Mouse (Mus musculus): ENCODE results near the gene Acad10. TPM values are rescaled to one million over a fixed set of nuclear protein-coding genes. Genes with fewer than 3 reads are reported as not detected.
A peak's percentile ranks its signal among the peaks of the same experiment; 100 is the strongest.

Gene Acad10
- total RNA-seq, 2 experiments from 2014 or later, result 3.1 to 3.9 TPM

DNA sequence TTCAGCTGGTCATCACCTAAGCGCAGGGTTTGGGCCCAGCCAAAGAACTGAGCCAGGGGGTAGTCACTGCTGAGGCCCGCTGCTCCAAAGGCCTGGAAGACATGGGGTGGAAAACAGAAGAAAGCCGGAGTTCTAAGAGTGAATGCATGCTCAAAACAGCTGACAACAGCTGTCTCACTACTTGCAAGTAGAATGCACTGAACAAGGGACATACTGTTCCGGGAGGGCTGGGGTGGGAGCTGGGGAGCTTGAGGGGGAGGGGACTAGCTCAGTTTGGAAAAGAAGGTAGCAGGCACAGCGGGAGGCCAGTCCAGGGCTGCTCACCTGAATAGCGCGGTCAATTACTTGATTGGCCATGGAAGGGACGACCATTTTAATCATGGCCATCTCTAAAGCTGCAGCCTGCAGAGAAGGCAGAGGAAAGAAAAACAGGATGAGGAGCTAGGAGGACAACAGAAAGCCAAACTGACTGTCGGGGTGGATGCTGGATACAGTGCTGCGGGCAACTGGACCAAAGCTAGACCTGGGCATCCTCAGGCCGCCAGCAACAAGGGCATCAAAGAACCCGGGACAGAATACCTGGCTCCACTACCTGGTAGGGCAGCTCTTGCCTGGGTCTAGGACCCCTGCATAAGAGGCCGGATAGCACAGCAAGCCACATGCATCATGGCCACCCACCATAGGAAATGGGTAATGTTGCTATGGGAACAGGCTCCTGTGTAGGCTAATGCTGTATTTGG, 61.3 kb downstream of the Acad10 start:
- no peak for DNase-seq (ENCODE audit: extremely low spot score in 1 of 2, low spot score in 1 of 2)

DNA sequence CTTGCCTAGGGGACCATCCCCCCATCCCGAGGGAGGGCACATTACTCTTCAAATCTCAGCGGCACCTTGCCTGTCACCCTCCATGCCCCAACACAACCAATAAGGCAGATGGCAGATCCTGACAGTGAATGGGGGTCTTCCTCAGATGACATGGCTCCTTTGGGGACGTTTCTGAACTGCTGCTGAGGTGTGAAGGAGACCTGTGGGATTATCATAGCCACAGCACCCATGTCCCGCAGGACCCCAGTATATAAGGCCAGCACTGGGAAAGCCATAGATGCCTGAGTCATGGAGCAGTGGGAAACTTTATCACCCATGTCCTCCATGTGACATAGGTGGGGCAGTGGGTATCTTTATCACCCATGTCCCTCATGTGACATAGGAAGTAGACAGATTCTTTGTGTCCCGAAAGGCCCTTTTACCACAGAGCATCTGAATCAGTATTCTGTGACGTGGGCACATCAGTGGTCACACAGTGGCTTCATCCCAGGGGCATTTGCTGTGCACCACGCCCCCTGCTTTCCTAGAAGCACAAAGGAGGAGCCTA, 62.2 kb downstream of the Acad10 start:
- no peak for DNase-seq (ENCODE audit: extremely low spot score in 1 of 2, low spot score in 1 of 2)

DNA sequence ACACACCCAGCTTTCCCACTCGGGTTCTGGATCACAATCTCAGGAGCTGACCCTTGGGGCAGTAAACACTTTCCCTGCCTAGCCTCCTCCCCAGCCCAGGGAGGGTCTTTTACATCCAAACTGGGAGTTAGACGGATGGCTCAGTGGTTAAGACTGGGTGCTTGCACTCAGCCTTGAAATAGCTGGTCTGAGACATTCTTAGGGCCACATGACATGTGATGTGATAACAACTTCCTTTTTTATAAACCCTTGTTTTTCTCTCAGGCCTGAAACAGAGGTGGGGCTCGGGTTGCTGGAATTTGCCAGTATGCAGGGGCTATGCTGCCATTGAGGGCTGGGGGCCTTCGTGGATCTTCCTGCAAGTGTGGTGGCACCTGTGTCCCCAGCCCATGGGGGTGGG, 63.0 kb downstream of the Acad10 start:
- DNase-seq (ENCODE audit: extremely low spot score in 1 of 2, low spot score in 1 of 2), result no peak

DNA sequence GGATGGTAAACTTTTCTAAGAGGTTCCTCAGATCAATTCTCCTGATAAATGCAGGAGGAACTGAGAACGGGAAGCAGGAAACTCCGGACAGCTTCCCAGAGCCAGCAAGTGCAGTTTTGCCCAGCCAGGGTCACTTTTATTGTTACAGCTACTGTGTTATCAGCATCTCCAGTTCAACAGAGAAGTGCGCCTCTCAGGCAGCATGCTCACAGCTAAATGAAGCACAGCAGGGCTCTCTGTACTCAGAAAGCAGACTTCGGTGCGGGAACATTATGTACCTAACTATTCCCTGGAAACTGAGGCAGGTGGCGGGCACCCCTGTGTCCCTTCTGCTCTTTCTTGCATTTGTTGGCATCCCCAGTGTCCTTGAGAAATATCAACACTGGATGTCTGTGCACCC, 64.1 kb downstream of the Acad10 start:
- DNase-seq (ENCODE audit: extremely low spot score in 1 of 2, low spot score in 1 of 2), result no peak

DNA sequence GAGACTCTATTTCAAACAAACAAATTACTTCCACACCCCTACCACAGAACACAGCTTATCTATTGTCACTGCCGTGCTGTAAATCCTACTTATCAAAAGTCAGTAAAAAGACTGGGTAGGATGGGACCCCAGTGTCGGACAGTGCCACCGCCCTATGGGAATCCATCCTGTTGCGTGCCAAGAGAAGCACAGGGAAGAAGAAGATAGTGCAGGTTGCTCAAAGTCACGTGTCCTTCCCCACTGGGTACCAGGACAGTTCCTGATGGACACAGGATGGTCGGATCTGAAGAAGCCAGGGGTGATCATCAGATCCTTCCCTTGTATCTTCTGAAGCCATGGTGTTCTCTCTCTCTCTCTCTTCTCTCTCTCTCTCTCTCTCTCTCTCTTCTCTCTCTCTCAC, 64.6 kb downstream of the Acad10 start:
- no peak for DNase-seq (ENCODE audit: extremely low spot score in 1 of 2, low spot score in 1 of 2)

DNA sequence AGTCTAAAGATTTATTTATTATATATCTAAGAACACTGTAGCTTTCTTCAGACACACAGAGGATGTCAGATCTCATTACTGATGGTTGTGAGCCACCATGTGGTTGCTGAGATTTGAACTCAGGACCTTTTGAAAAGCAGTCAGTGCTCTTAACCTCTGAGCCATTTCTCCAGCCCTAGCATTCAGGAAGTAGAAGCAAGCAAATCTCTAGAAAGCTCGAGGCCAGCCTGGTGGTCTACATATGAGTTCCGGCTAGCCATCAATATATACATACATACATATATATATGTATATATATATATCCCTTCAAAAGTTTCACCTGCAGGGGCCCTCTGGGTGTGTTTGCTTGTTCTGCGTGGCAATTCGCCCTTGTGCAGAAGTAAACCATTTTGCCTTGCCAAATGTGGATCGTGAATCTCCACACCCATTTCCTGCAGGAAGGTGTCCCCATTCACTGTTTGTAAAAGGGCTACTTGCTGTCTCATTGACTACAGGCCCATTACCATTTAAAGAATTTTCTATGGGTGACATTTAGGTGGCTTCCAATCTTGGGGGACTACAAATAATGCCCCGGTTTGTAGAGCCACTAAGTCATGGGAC, 65.5 kb downstream of the Acad10 start:
- no peak for DNase-seq (ENCODE audit: extremely low spot score in 1 of 2, low spot score in 1 of 2)

DNA sequence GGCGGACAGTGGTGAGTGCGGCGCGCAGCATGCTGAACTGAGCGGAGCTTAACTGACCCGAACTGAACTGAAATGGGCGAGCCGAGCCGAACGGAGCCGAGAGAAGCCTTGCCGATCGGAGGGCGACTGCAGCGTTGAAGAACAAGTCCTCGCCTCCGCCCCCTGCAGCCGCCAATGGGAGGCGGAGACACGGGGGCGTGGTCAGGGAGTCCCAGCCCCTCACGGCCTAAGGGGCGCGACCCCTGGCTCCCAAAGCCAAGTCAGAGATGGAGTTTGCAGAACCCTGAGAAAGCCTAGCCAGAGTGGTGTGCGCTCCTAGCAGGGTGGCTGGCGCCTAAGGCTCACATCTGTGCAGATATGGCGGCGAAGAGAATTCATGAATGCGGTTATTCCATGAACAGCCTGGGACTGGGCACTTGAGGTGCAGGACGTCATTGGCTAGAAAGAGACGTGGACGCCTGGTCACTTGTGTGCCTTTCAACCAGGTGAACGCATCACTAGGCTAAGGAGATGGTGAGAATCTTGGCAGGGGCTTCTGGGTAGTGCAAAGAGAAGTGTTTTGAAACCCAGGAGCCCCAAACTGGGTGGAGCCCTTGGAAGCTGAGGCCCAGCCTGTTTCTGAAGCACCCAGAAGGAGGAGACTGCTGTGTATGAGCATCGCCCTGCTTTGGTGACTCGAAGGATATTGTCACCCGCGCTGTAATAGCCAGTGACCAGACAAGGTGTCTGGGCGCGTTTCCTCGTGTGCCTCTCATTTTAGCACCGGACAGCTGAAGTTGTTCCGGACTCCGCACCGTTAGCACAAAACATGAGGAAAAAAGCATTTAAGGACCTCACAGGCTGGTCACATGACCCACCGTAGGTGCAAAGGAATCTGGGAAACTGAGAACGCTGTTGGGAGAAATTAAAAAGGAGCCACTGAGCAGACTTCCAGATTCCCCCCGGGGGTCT, 66.6 kb downstream of the Acad10 start, which contains the start of gene Aldh2:
Aldh2 (minus strand) TSS at position 374 of the 951 bp plus-strand sequence.
- peak; percentile 43 to 67 for DNase-seq (ENCODE audit: extremely low spot score in 1 of 2, low spot score in 1 of 2)

DNA sequence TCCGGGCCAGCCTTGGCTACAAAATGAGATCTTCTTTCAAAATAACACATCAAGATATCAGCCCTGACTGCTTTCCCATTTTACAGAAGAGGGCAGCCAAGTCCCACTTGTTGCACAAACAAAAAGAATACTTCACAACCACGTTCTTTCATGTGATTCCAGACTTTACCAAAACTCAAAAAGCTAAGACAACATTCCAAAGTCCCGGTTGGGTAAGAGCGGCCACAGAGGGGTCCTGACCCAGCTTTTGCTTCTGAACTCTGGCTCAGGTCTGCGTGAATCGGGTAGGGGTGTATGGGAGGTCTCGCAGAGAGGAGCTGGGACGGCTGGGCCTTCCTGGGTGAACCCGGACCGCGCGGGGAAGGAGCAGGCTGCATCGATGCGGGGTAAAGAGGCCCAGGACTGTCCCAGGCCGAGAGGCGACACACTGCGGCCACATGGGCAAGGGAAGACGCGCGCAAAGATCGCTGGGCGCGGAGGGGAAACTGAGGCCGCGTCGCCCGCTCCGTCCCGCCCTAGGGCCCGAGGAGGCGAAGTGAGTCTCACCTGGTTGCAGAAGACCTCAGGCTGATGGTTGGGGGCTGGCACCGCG, 67.4 kb downstream of the Acad10 start:
- DNase-seq (ENCODE audit: extremely low spot score in 1 of 2, low spot score in 1 of 2), result peak in 1 of 2 experiments; percentile 12

DNA sequence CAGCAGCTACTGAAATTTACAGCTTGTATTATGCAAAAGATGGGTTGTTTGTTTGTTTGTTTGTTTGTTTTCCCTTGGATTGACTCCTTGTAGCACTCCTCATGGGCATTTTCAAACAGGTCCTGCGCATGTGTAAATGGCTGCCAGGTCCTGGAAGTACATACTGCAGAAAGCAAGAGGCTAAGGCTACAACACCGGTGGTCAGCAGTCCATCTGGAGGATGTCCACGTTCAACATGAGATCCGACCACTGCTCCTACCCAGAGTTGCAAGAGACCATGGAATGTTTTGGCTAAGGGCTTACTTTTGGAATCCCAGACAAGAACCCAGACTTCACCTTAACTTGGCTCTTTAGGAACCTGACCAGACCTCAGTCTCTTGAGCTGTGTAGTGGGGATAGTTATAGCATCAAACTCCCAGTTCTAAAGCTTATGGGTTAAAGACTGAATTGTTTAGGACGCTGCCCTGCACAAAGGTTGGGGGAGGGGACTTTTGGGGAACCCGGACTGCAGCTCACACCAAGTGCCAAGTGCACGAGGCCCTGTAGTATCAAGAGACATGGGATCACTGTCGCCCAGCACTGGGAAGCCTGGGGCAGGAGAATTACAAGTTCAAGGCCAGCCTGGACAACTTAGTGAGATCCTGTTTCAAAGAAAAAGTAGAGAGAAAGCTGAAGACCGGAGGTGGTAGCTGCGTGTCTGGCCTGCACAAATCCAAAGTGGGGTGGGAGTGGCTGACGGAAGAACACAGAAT, 68.1 kb downstream of the Acad10 start:
- no peak for DNase-seq (ENCODE audit: extremely low spot score in 1 of 2, low spot score in 1 of 2)

DNA sequence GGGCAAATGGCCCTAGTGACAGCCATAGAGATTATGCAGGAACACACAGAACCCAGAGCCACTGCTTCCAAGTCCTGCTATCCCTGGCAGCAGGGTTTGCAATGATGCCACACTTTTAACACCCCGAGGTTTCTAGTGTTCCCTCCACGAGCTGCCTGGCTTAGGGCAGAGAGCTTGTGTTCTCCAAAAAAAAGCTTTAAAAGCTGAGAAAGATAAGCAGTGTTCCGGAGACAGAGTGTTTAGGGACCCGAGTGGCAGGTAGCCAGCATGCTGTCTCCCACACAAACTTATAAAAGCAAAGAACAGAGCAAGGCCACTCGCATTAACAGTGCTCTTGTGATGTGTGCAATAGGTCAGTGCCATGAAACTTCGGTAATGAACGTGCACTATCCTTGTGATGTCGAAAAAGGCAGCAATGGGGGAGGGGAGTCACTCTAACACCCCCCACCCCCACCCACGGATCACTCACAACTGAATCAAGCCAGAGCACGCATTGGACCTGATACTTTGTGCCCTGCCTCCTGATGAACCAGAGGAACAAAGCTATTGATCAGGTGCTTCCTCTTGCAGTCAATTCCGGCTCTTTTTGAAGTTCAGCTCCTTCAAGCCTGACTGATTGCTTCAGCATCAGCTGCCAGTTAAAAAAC, 68.8 kb downstream of the Acad10 start:
- no peak for DNase-seq (ENCODE audit: extremely low spot score in 1 of 2, low spot score in 1 of 2)

DNA sequence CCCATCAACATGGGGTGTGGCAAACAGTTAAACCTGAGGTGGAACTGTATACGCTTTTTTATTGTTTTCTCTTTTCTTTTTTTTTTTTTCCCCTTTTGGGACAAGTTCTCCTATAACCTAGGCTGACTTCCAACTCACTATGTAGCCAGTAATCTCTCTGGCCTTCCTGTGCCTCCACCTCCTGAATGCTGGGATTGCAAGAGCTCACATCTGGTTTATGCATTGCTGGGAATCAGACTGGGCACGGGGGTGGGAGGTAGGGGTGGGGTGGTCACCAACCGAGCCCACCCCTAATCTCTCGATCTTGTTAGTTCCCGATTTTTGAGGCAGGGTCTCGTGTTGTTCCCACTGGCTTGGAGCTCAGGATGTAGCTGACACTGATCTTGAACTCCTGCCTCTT, 70.4 kb downstream of the Acad10 start:
- DNase-seq (ENCODE audit: extremely low spot score in 1 of 2, low spot score in 1 of 2), result no peak

DNA sequence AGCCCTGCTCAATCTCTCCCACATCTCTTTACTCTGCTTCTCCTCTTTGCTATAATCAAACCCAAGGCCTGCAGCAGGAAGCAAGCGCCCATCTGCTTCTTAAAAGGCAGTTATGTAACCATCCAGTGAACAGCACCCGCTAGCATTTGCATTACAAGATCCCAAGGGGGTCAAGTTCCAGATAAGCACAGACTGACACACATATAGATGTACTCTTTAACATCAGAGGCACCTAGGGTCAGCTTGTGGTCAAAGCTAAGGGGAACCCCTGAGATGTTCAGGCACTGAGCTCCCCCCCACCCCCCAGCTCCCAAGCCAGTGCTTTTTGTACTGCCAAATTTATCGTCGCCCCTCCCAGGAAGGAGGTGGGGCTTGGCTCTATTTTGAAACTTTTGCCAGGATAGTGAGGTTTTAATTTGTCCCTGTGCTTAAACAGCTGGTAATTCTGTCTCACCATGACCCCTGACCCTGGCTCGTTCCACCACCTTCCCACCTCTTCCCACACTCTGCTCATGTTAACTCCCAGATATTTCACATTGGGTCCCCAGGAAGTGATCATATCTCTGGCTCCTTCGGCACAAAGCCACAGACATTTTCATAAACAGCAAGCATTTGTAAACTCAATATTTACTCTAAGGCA, 73.8 kb downstream of the Acad10 start:
- DNase-seq (ENCODE audit: extremely low spot score in 1 of 2, low spot score in 1 of 2), result peak; percentile 15 to 31

DNA sequence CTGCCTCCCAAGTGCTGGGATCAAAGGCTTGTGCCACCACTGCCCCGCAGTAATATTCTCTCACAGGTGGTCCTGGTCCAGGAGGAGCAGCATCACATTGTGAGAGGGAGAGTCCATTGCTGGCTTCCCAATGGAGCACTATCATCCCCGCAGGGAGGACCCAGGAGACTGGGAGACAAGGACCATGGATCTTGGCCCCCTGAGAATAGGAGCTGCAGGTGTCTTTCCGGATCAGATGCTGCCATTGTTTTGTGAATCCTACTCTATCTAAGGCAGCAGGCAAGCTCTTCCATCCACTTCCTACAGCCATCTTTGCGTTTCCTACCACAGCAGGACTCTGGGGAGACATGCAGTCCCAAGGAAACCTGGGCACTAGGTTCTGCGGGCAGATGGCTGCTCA, 74.6 kb downstream of the Acad10 start:
- no peak for DNase-seq (ENCODE audit: extremely low spot score in 1 of 2, low spot score in 1 of 2)

DNA sequence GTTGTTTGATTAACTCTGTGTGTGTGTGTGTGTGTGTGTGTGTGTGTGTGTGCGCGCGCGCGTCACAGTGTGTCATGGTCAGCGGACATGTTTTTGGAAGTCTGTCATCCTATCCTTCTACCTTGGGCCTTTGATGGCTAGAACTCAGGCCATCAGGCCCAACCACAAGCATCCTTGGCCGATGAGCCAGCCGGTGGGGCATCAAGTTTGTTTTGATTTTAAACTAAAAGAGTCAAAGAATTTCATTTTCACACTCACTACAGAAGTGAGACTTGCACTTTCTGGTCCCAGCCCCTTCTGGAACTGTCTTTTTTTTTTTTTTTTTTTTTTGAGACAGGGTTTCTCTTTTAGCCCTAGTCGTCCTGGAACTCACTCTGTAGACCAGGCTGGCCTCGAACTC, 75.3 kb downstream of the Acad10 start:
- no peak for DNase-seq (ENCODE audit: extremely low spot score in 1 of 2, low spot score in 1 of 2)

DNA sequence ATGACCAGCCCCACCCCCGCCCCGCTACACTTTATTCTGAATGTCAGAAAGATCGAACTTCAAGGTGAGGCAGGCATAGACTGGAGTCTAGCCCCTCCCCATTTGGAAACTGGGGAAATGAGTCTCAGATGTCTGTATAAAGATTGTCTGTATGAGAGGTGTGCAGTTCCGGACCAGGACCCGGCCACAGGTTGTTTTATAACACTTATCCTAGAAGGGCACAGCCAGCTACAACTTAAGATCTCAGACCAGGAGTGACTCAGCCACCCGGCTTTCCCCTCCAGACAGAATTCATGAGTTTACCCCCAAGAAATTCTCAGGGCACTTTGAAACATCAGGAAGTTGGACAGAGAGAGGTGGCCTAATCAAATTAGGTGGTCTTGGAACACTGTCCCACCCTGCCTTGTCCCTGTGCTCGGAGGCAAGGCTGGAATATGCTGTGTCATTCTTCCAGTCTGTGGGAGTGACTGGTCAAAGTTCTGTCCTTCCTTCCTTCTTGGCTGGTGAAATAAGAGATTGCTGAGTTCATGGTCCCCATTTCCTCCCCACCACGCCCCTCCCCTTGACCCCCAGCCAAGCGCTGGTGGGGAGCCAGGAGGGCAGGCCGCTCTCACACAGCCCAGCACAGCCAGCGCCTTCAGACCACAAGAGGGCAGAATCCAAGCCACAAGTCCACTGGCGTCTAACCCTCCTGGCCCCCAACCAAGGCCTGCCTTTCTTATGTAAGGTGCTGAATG, 76.4 kb downstream of the Acad10 start:
- DNase-seq (ENCODE audit: extremely low spot score in 1 of 2, low spot score in 1 of 2), result peak; percentile 17 to 62

DNA sequence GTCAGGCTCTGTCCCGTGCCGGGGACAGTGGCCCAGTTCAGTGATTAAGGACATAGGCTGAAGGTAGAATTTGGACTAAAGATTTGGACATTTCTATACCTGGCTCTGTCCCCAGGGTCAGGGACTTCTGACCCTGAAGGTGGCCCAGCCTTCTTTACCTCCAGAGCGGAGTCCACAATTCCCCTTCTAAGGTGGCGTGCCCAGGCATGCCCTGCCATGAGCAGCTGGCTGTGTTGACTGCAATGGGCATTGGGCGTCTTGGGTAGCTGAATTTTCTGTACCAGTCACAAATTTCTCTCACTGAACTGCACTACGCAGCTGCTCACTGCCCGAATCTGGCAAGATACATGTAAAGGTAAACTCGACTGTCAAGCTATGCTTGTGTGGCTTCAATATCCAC, 78.4 kb downstream of the Acad10 start:
- DNase-seq (ENCODE audit: extremely low spot score in 1 of 2, low spot score in 1 of 2), result no peak

DNA sequence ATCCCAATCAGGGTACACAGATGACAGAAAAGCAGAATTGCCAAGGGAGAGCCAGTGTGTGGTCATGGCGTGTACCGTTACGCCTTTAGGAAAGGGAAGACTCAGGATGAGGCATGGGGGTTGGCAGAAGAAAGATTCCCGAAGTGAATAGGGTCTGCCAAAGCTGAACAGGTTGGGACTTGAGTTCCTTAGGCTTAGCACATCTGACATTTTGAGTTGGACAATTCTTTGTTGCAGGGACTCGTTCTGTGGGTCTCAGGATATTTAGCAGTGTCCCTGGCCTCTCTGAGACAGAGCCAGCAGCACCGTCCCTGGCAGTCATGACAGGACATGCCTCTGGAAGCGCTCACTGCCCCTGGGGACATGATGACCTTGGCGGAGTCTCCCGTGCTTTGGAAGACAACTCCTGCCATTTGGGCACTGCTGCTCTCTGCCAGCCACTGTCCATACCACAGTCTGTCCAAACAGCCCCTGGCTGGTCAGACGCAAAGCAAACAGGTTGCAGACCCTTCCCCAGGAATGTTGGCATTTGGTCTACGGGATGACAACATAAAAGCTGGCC, 83.3 kb downstream of the Acad10 start:
- no peak for DNase-seq (ENCODE audit: extremely low spot score in 1 of 2, low spot score in 1 of 2)

DNA sequence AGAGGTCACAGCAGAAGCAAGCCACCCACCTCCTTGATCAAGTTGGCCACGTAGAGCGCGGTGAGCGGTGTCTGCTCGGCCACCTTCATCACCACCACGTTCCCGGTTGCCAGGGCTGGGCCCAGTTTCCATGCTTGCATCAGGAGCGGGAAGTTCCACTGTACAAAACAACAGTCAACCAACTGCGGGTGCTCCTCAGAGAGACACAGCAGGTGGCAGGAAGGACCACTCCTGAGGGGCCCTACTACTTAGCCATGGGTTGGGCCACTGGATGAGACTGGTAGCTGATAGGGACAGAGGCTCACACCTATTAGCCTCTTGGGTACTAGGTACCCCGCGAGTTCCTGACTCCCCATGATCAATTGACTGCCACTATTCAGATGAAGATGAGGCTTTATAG, 84.4 kb downstream of the Acad10 start:
- DNase-seq (ENCODE audit: extremely low spot score in 1 of 2, low spot score in 1 of 2), result no peak

All from layer of hippocampus, postnatal 25 days (tissue).